Mouse (Mus musculus) C3H10T1/2 (cell line): ENCODE results near the gene Sbno2. TPM values are rescaled to one million over a fixed set of nuclear protein-coding genes. Genes with fewer than 3 reads are reported as not detected.

Experiments used
- polyA plus RNA-seq, 2 experiments: library from polyadenylated mRNA; unstranded; fragments of >200 nt; fragmentation: generic; extraction: Trizol; gene quantifications; one replicate each; pipeline ENCODE4 v1.2.1; 2012; ENCODE audit warnings: missing spikeins in 2 of 2

The Sbno2 gene
- polyA plus RNA-seq, result 10 to 100 TPM; 15.6 to 42.5 TPM

DNA sequence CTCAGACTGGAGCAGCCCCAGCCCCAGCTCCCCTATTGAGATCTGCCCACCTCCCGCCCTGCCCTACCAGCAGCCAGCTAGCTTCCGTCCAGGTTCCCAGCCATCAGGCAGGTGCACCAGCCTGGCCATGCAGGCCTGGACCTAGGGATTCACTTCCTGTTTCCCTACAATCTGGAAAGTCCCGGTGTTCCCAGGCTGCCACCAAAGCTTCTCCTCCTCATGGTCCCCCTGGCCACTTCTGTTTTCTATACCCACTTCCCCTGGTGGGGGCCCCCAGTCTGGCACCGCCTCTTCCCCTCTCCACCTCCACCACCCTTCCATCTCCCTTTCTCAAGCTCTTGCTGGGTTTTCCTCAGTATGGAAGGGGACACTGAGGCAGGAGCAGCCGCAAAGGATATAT, at the start of gene Sbno2:
Gene Sbno2, minus strand, starts transcription at position 112 of the 400 bp plus-strand sequence.

DNA sequence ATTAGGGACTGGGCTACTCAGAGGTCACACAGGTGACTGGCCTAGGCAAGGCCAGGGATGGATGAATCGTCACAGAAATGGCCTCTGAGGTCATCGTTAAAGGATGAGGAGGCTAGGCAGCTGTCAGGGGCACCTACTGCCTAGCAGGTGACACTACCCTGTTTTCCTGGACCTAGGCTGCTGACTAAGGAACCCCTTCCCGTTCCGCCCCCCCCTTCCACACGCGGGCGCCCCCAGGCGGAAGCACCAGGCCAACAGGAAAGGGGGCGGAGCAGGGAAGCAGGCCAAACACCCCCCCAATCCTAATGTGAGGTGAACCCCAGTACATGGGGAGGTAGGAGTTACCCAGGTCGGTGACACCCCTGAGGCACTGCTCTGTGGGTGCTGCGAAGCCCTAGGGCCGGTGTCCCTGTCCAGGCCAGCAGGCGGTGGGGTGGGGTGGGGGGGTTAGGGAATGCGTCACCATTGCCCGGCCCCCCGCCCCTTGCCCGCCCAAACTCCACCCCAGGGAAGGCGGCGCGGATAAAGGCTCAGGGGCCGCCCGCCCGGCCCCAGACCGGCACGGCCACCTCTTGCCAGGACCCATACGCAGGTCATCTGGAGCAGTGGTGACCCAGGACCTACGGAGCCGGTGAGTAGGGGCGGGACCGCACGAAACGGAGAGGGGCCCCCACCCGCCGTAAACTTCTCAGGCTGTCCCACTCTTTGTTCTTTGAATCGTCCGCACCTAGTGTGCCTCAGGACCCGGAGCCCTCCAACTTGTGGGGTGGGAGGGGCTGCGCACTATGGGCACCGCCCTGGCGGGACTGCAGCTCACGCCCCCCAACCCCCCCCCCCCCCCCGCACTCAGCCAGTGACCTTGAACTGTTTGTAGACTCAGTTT, 42.6 kb upstream of the Sbno2 start, which contains the start of gene Midn:
Gene Midn, plus strand, starts transcription at position 554 of the 883 bp plus-strand sequence.

GRCm38 (mm10) chr10:80140666-80141035, 35.3 kb upstream of the Sbno2 start, which contains the start of gene Cbarp:
Cbarp (minus strand) TSS chr10:80140835.

DNA sequence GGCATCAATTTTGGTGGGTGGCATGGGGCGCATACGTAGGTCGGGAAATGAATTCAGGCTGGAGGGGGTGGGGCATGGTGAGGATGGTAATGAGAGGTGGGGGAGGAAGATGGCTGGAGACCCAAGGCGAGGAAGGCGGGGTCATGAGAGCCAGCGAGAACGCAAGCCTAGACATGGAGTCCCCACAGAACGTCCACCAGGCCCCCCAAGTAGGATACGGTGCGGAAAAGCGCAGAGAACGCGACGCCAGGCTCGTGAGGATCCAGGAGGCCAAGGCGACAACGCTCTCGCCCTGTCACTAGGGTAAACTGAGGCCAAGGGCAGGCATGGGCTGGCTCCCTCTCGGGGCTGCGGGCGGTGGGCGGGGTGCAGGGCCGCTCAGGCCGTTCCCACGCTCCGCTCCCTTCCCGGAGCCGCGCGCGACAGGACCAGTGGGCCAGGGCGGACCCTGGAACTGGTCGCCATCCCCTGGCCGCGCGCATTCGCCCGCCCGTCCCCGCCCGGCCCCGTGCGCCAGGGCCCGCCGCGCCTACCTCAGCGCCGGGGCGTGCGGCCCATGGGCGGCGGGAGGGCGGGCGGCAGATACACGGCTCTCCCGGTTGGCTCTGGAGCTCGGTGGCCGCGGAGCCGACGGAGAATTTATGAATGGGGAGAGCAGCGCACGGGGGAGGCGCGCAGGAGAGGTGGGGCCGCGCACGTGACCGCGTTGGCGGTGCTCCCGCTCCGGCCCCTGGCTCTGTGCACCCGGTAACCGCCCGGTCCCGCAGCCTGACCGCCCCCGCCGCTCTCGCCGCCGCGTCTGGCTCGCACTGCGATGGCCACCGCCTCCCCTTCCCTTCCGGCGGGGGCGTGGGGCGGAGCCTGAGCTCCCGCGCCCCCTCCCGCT, 33.4 kb upstream of the Sbno2 start, which contains the start of gene Atp5d:
Gene Atp5d, plus strand, starts transcription at position 80 of the 886 bp plus-strand sequence.

GRCm38 (mm10) chr10:80115290-80115943, 10.0 kb upstream of the Sbno2 start, which contains the start of gene Stk11:
Stk11 (plus strand) TSS chr10:80115803.

GRCm38 (mm10) chr10:80047041-80047565, 58.3 kb downstream of the Sbno2 start, which contains the start of gene Gpx4:
Gpx4 (plus strand) TSS chr10:80047166.

GRCm38 (mm10) chr10:80039559-80039979, 65.8 kb downstream of the Sbno2 start, which contains the start of gene Polr2e:
Polr2e (minus strand) TSS chr10:80039795.

DNA sequence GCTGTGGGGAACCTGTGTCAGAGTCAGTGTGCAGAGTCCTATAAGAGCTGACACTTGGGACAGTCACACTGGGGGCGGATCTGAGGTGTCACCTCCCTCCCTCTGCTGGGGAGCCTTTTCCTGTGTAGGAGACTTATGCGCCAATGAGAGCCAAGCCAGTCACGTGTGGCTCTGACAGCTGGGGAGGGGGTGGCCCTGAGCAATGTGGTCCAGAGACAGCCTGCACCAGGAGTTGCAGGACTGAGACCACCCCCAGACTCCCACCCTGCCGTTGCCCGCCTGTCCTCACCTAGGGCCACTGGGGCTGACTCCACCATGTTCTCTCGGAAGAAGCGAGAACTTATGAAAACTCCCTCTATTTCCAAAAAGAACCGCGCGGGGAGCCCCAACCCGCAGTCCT, 88.9 kb downstream of the Sbno2 start, which contains the start of gene Arhgap45:
Gene Arhgap45, plus strand, starts transcription at position 143 of the 400 bp plus-strand sequence.

Other genes starting within 250 kb of the Sbno2 start
- gene Prtn3, start 231.1 kb downstream of the Sbno2 start, polyA plus RNA-seq, result 1 to 10 TPM in 1 of 2 experiments, not detected in 1; 2.4 TPM
- gene Plppr3, start 230.9 kb downstream of the Sbno2 start, polyA plus RNA-seq, result 1 to 10 TPM in 1 of 2 experiments, under 1 TPM in 1; 0.34 to 8.2 TPM
- under 1 TPM in 1 of 2 experiments, not detected in 1; 0.06 TPM for gene Elane, start 219.3 kb downstream of the Sbno2 start, polyA plus RNA-seq
- under 1 TPM in 1 of 2 experiments, not detected in 1; 0.05 TPM for gene Cfd, start 214.7 kb downstream of the Sbno2 start, polyA plus RNA-seq
- 10 to 100 TPM; 43.2 to 83.7 TPM for gene Med16, start 196.6 kb downstream of the Sbno2 start, polyA plus RNA-seq
- gene Gm26602, start 194.7 kb downstream of the Sbno2 start, polyA plus RNA-seq, result not detected
- gene Kiss1r, start 188.6 kb downstream of the Sbno2 start, polyA plus RNA-seq, result 1 to 10 TPM in 1 of 2 experiments, under 1 TPM in 1; 0.13 to 3.3 TPM
- 100 to 1,000 TPM in 1 of 2 experiments, 10 to 100 TPM in 1; 61.0 to 121 TPM for gene R3hdm4, start 184.4 kb downstream of the Sbno2 start, polyA plus RNA-seq
- gene Arid3a, start 178.5 kb downstream of the Sbno2 start, polyA plus RNA-seq, result under 1 TPM; 0.29 to 0.85 TPM
- 100 to 1,000 TPM in 1 of 2 experiments, 10 to 100 TPM in 1; 29.0 to 130 TPM for gene Wdr18, start 145.4 kb downstream of the Sbno2 start, polyA plus RNA-seq
- gene Grin3b, start 134.9 kb downstream of the Sbno2 start, polyA plus RNA-seq, result under 1 TPM; 0.12 to 0.79 TPM
- 100 to 1,000 TPM; 105 to 141 TPM for gene Tmem259, start 121.2 kb downstream of the Sbno2 start, polyA plus RNA-seq
- gene Cnn2, start 117.0 kb downstream of the Sbno2 start, polyA plus RNA-seq, result 100 to 1,000 TPM; 426 to 430 TPM
- 1 to 10 TPM; 3.5 to 8.4 TPM for gene Abca7, start 109.1 kb downstream of the Sbno2 start, polyA plus RNA-seq
- under 1 TPM; 0.58 to 0.84 TPM for gene Arhgap45, start 88.9 kb downstream of the Sbno2 start, polyA plus RNA-seq
- gene Polr2e, start 65.8 kb downstream of the Sbno2 start, polyA plus RNA-seq, result 100 to 1,000 TPM; 195 to 403 TPM
- gene Gpx4, start 58.4 kb downstream of the Sbno2 start, polyA plus RNA-seq, result 1,000 to 10,000 TPM; 1,157 to 1,905 TPM
- 100 to 1,000 TPM in 1 of 2 experiments, 10 to 100 TPM in 1; 91.0 to 141 TPM for gene Stk11, start 10.2 kb upstream of the Sbno2 start, polyA plus RNA-seq
- 1,000 to 10,000 TPM in 1 of 2 experiments, 100 to 1,000 TPM in 1; 776 to 1,441 TPM for gene Atp5d, start 33.1 kb upstream of the Sbno2 start, polyA plus RNA-seq
- gene Cbarp, start 35.3 kb upstream of the Sbno2 start, polyA plus RNA-seq, result 10 to 100 TPM in 1 of 2 experiments, 1 to 10 TPM in 1; 4.8 to 18.5 TPM
- gene Midn, start 42.7 kb upstream of the Sbno2 start, polyA plus RNA-seq, result 10 to 100 TPM; 25.4 to 86.5 TPM
- gene Cirbp, start 60.4 kb upstream of the Sbno2 start, polyA plus RNA-seq, result 100 to 1,000 TPM in 1 of 2 experiments, 10 to 100 TPM in 1; 20.0 to 104 TPM
- 10 to 100 TPM; 22.6 to 31.6 TPM for gene 1600002K03Rik, start 67.4 kb upstream of the Sbno2 start, polyA plus RNA-seq
- 1 to 10 TPM; 1.7 to 6.3 TPM for gene Efna2, start 73.9 kb upstream of the Sbno2 start, polyA plus RNA-seq
- gene Mum1, start 120.9 kb upstream of the Sbno2 start, polyA plus RNA-seq, result 10 to 100 TPM; 28.9 to 57.4 TPM
- gene Ndufs7, start 143.6 kb upstream of the Sbno2 start, polyA plus RNA-seq, result 100 to 1,000 TPM; 324 to 363 TPM
- 100 to 1,000 TPM; 114 to 121 TPM for gene Gamt, start 155.4 kb upstream of the Sbno2 start, polyA plus RNA-seq
- 100 to 1,000 TPM in 1 of 2 experiments, 10 to 100 TPM in 1; 75.3 to 145 TPM for gene Dazap1, start 155.9 kb upstream of the Sbno2 start, polyA plus RNA-seq
- over 10,000 TPM in 1 of 2 experiments, 1,000 to 10,000 TPM in 1; 7,724 to 18,727 TPM for gene Rps15, start 186.9 kb upstream of the Sbno2 start, polyA plus RNA-seq
- 1 to 10 TPM in 1 of 2 experiments, under 1 TPM in 1; 0.41 to 6.4 TPM for gene Apc2, start 190.4 kb upstream of the Sbno2 start, polyA plus RNA-seq
- gene 2310011J03Rik, start 215.0 kb upstream of the Sbno2 start, polyA plus RNA-seq, result 10 to 100 TPM; 76.4 to 84.3 TPM
- gene Pcsk4, start 223.9 kb upstream of the Sbno2 start, polyA plus RNA-seq, result 1 to 10 TPM; 6.8 to 9.2 TPM
- gene Reep6, start 224.4 kb upstream of the Sbno2 start, polyA plus RNA-seq, result 1 to 10 TPM; 1.6 to 4.4 TPM
- gene Adamtsl5, start 242.8 kb upstream of the Sbno2 start, polyA plus RNA-seq, result 10 to 100 TPM in 1 of 2 experiments, 1 to 10 TPM in 1; 2.5 to 11.0 TPM